Mouse (Mus musculus) testis, adult 2 months (tissue): Measurements from ENCODE around the gene Zscan21. TPM values are rescaled to one million over a fixed set of nuclear protein-coding genes. Genes with fewer than 3 reads are reported as not detected.

Experiments
- H3K27ac ChIP-seq: fragments of 200-500 bp; 2 replicates; pipeline ENCODE4 v1.5.1; 2012; ENCODE audit warnings: low read depth, low read length; ENCODE audit not compliant: control insufficient read depth, insufficient read depth
- H3K27me3 ChIP-seq: fragments of 200-500 bp; 2 replicates; pipeline ENCODE4 v1.6.1; 2012; ENCODE audit warnings: mild to moderate bottlenecking, low read length, moderate library complexity; ENCODE audit not compliant: control insufficient read depth, insufficient read depth
- H3K36me3 ChIP-seq: fragments of 200-500 bp; 2 replicates; pipeline ENCODE4 v1.6.1; 2012; ENCODE audit warnings: mild to moderate bottlenecking, low read length; ENCODE audit not compliant: control insufficient read depth, insufficient read depth
- H3K4me1 ChIP-seq: fragments of 200-500 bp; 2 replicates; pipeline ENCODE4 v1.6.1; 2012; ENCODE audit warnings: low read length; ENCODE audit not compliant: control insufficient read depth, insufficient read depth
- H3K4me3 ChIP-seq: fragments of 200-500 bp; 2 replicates; pipeline ENCODE4 v1.5.1; 2012; ENCODE audit warnings: low read depth, mild to moderate bottlenecking, low read length, moderate library complexity, mixed read lengths; ENCODE audit not compliant: control insufficient read depth
- CTCF ChIP-seq: fragments of 200-500 bp; IDR thresholded peaks from 2 replicates; pipeline ENCODE4 v1.5.1; 2012; ENCODE audit warnings: low read depth, mild to moderate bottlenecking, inconsistent platforms, low read length, moderate library complexity; ENCODE audit not compliant: control insufficient read depth, insufficient read depth, insufficient replicate concordance
- POLR2A ChIP-seq: fragments of 200-500 bp; IDR thresholded peaks from 2 replicates; pipeline ENCODE4 v1.6.1; 2012; ENCODE audit warnings: low read depth, mild to moderate bottlenecking, inconsistent platforms, low read length, moderate library complexity; ENCODE audit not compliant: control insufficient read depth
- polyA plus RNA-seq: library from polyadenylated mRNA; depleted of rRNA; stranded (reverse); fragments of >200 nt; gene quantifications from 2 replicates; pipeline ENCODE4 v1.2.3, GENCODE M21; 2012

Zscan21 gene
- polyA plus RNA-seq, 1 experiment = 51.4 TPM

DNA sequence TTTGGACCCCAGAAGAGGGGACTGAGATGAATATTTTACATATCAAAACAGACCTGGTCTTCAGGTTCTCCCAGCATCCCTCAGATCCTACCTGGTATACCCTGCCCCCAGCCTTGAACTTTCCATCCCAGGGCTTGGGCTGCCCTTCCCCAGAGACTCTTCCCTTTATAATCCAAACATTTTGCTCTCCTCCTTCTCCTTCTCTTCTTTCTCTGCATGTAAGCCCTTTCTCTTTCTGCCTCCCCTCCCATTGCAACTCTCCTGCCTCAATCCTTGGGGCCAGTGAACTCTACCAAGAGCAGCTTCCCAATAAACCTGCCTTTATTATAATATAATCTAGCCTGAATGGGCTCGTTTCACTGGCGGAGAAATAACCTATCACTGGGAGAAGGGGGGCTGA lies 32.8 kb upstream of the Zscan21 start:
- Histone ChIP-seq H3K27ac (no peak overlapping the region), H3K36me3 (no peaks in the 10 kb centered on the region), H3K27me3 (no peaks in the 10 kb centered on the region), H3K4me1 (peaks cover 2% of the 10 kb centered on the region), H3K4me3 (no peak overlapping the region)
- TF ChIP-seq POLR2A (no peak), CTCF (no peak)

DNA sequence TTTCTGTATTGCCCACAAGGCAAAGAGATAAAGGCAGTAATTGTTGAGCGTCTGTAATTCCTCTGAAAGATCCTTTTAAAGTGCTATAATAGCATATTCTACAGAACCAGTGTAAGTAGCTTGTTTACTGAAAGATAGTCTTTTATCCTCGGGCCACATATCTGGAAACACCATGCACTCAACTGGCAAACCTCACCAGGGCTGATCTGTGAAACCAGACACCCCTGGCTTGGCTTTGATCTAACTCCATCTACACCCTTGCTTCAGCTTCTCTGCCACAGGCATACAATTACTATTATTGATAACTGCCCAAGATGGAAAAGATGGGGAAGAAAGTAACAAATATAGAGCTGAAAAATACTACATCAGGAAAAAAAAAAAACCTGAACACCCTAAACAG lies 32.2 kb upstream of the Zscan21 start:
- Histone ChIP-seq H3K4me3 (no peak overlapping the region; the same call in 1 of the 2 replicates), H3K27me3 (no peaks in the 10 kb centered on the region), H3K27ac (no peak overlapping the region), H3K36me3 (no peaks in the 10 kb centered on the region), H3K4me1 (peaks cover 2% of the 10 kb centered on the region)
- no peak for TF ChIP-seq CTCF

DNA sequence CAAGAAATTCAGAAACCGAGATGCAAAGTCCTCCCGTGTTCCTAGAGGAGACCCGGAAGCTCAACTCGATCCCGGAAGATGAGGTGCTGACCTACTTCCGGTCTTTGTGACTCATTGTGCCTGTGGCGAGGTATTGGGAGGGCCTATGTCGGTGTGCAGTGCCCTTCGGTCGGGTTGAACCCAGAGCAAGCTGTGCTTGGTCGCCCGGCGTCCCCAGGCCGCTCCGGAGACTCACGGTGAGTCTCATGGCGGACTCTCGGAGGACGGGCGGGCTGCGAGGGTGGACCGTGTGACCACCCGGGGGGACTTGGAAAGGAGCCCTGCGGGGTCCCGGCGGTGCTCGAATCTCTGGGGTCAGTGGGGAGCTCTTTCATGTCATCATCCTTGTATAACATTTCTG lies 31.7 kb upstream of the Zscan21 start, which contains the start of gene Zkscan1:
Gene Zkscan1 (plus strand): TSS at position 89 of the 400 bp plus-strand sequence.
- peaks cover 2% of the 10 kb centered on the region for H3K4me1 ChIP-seq
- peak within 1 kb of the TSS; percentile 100 for H3K4me3 ChIP-seq
- no peaks in the 10 kb centered on the region for H3K27me3 ChIP-seq
- TF ChIP-seq CTCF (no peak), POLR2A (peak; percentile 94)
- H3K36me3 ChIP-seq = no peaks in the 10 kb centered on the region
- H3K27ac ChIP-seq = peak within 1 kb of the TSS; percentile 88

GRCm38 (mm10) chr5:138085421-138085911 lies 31.2 kb upstream of the Zscan21 start:
- H3K27ac ChIP-seq = peak overlapping the region; percentile 88; the same call in 1 of the 2 replicates
- peak overlapping the region; percentile 100 for H3K4me3 ChIP-seq
- peaks cover 2% of the 10 kb centered on the region for H3K4me1 ChIP-seq
- H3K36me3 ChIP-seq = no peaks in the 10 kb centered on the region
- no peak for TF ChIP-seq CTCF
- TF ChIP-seq POLR2A = no peak
- no peaks in the 10 kb centered on the region for H3K27me3 ChIP-seq

DNA sequence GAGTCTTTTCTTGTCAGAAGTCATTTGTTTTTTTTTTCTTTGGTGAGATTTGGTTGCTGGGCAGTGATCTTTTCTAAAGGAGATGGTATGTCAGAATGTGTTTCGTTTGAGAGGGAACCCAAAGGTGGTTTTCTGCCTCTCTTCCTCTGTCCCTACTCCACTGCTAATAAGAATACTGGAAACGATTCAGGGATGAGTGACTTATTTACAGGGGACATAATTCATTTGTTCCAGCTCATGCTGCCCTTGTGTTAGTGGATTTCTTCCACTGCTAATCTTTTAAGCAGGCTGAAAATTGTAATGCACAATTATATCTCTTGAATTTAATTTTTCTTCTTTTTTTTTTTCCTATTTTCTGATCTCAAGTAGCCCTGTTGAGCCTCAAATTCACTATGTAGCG lies 29.9 kb upstream of the Zscan21 start:
- Histone ChIP-seq H3K27ac (no peak overlapping the region), H3K36me3 (no peaks in the 10 kb centered on the region), H3K4me3 (no peak overlapping the region), H3K27me3 (no peaks in the 10 kb centered on the region), H3K4me1 (peaks cover 2% of the 10 kb centered on the region; the same call in 1 of the 2 replicates)
- no peak for TF ChIP-seq POLR2A
- no peak for TF ChIP-seq CTCF

DNA sequence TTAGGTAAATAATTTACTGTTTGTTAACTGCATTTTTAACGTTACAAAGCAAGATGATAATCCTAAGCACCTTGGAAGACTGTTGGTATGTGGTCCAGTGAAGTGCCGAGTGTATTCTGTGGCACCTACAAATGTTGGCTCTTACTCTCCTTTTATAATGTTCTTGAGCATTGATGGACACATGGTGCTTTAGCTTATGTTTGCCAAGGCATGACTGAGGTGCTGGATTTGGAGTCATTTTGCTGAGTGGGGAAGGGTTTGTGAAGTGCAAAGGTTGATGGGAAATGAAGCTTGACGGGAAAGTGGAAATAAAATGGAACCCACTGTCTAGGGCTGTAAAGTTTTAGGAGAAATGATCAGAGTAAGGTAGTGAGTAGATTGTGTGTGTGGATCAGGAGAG lies 28.3 kb upstream of the Zscan21 start:
- peaks cover 2% of the 10 kb centered on the region; the same call in 1 of the 2 replicates for H3K4me1 ChIP-seq
- H3K27ac ChIP-seq = no peak overlapping the region
- H3K36me3 ChIP-seq = no peaks in the 10 kb centered on the region
- H3K4me3 ChIP-seq = no peak overlapping the region
- H3K27me3 ChIP-seq = no peaks in the 10 kb centered on the region
- TF ChIP-seq POLR2A (no peak), CTCF (no peak)

DNA sequence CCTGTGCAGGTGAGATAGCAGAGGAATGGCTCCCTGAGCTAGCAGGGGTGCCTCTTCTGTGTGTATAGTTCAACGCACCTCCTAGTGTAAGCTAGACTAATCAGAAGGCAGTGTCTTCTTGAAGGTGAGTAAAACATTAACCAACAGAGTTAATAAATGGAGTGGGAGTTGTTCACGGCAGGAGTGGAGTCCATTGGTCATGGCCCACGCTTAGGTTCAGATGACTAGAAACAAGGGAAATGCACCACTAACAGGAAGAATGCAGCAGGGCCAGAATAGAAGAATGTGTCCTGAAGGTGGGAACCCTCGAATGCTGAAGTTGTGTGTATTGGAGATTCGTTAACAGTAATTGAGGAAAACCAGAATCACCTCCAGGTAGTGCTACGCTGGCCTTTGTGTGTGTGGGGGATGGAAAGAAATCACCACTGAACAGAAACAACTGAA lies 27.6 kb upstream of the Zscan21 start:
- Histone ChIP-seq H3K4me3 (peak overlapping the region; percentile 55), H3K4me1 (peaks cover 2% of the 10 kb centered on the region; the same call in 1 of the 2 replicates), H3K27me3 (no peaks in the 10 kb centered on the region), H3K36me3 (peaks cover 4% of the 10 kb centered on the region), H3K27ac (no peak overlapping the region)
- no peak for TF ChIP-seq POLR2A
- TF ChIP-seq CTCF = no peak
